ENCODE assay signal across 22 mouse cellular contexts in genomic region chr11:62166503-62166902, GRCm38 (mm10).
"Had no signal": no experiment of that assay in that cellular context is flagged by ENCODE, and none has a peak within 500 bp of the region (broad histone marks: within the 10 kb centered on the region; RNA-seq: fewer than 3 reads in every experiment).

No protein-coding gene starts in this region.

- H3K9ac ChIP-seq: liver, postnatal 0 days; lung, embryonic 15.5 days; midbrain, embryonic 13.5 days; midbrain, embryonic 15.5 days; neural tube, embryonic 13.5 days; neural tube, embryonic 15.5 days had no signal

- DNase-seq: liver, postnatal 0 days; lung, adult 2 months; lung, postnatal 14 days; lung, postnatal 36 days; retina, postnatal 1 day; right cerebral cortex, adult 18-20 months; right cerebral cortex, postnatal 25 days; right cerebral cortex, postnatal 4 days; spleen, adult 18-20 months; thymus, adult 18-20 months; thymus, postnatal 14 days; thymus, postnatal 36 days had no signal

- H3K9me3 ChIP-seq: lung, embryonic 15.5 days; midbrain, embryonic 13.5 days; midbrain, embryonic 15.5 days; neural tube, embryonic 13.5 days; neural tube, embryonic 15.5 days had no signal

- ATAC-seq: liver, postnatal 0 days; lung, postnatal 0 days; midbrain, embryonic 13.5 days; midbrain, embryonic 15.5 days had no signal

- H3K4me2 ChIP-seq: lung, embryonic 15.5 days; midbrain, embryonic 11.5 days; midbrain, embryonic 13.5 days; midbrain, embryonic 15.5 days; neural tube, embryonic 13.5 days; neural tube, embryonic 15.5 days had no signal

- H3K4me3 ChIP-seq: lung, embryonic 15.5 days; megakaryocyte, embryonic 14.5 days; midbrain, embryonic 13.5 days; midbrain, embryonic 15.5 days; myocyte; neural tube, embryonic 13.5 days; neural tube, embryonic 15.5 days had no signal

- H3K27ac ChIP-seq: lung, embryonic 15.5 days; macrophage; midbrain, embryonic 13.5 days; midbrain, embryonic 15.5 days; neural tube, embryonic 13.5 days; neural tube, embryonic 15.5 days had no signal

- H3K36me3 ChIP-seq: lung, embryonic 15.5 days; midbrain, embryonic 15.5 days had no signal

- H3K27me3 ChIP-seq: lung, embryonic 15.5 days; megakaryocyte, embryonic 14.5 days; midbrain, embryonic 13.5 days; midbrain, embryonic 15.5 days; neural tube, embryonic 13.5 days; neural tube, embryonic 15.5 days had no signal

- H3K4me1 ChIP-seq: lung, embryonic 15.5 days; neural tube, embryonic 13.5 days; neural tube, embryonic 15.5 days had no signal
